Mouse (Mus musculus) liver, embryonic 11.5 days (tissue): Measurements from ENCODE around the gene Stard9. TPM values are rescaled to one million over a fixed set of nuclear protein-coding genes. Genes with fewer than 3 reads are reported as not detected.

ENCODE experiments used
- ATAC-seq: fragments of 200-750 bp; cut with Nextera tagmentation; replicated peaks from 2 replicates; pipeline ENCODE4 v1.8.0; 2017; ENCODE audit warnings: moderate number of reproducible peaks, mild to moderate bottlenecking, moderate TSS enrichment, moderate library complexity; ENCODE audit not compliant: low FRiP score
- DNase-seq: peaks from one replicate; pipeline ENCODE4 v3.0.0-alpha.2; 2017; ENCODE audit warnings: low spot score
- H3K27ac ChIP-seq: fragments of 300-500 bp; sonication (generic); 2 replicates; pipeline ENCODE4 v1.5.1; 2014; ENCODE audit warnings: mild to moderate bottlenecking, low read depth, low read length, control low read depth
- H3K27me3 ChIP-seq: fragments of 300-500 bp; sonication (generic); replicated peaks from 2 replicates; pipeline ENCODE4 v1.6.1; 2014; ENCODE audit warnings: low read length, mixed read lengths; ENCODE audit not compliant: control insufficient read depth, insufficient read depth
- H3K36me3 ChIP-seq: fragments of 300-500 bp; sonication (generic); 2 replicates; pipeline ENCODE4 v1.6.1; 2014; ENCODE audit warnings: mild to moderate bottlenecking, low read length, moderate library complexity, mixed read lengths; ENCODE audit not compliant: control insufficient read depth, insufficient read depth
- H3K4me1 ChIP-seq: fragments of 300-500 bp; sonication (generic); replicated peaks from 2 replicates; pipeline ENCODE4 v1.6.1; 2014; ENCODE audit warnings: low read length, mixed read lengths; ENCODE audit not compliant: control insufficient read depth, insufficient read depth
- H3K4me2 ChIP-seq: fragments of 300-500 bp; sonication (generic); 2 replicates; pipeline ENCODE4 v1.6.1; 2014; ENCODE audit warnings: mild to moderate bottlenecking, control low read depth, moderate library complexity
- H3K4me3 ChIP-seq: fragments of 300-500 bp; sonication (generic); 2 replicates; pipeline ENCODE4 v1.5.1; 2014; ENCODE audit warnings: low read depth, low read length, control low read depth
- H3K9ac ChIP-seq: fragments of 300-500 bp; sonication (generic); 2 replicates; pipeline ENCODE4 v1.6.1; 2014; ENCODE audit warnings: low read depth, low read length, control low read depth
- H3K9me3 ChIP-seq: fragments of 300-500 bp; sonication (generic); 2 replicates; pipeline ENCODE4 v1.6.1; 2016; ENCODE audit warnings: low read length, inconsistent platforms, mixed read lengths; ENCODE audit not compliant: control insufficient read depth
- WGBS: fragments of 180-500 bp; shearing (Covaris S2); extraction: QIAGEN DNeasy Blood & Tissue Kit; methylation state at CpG from one replicate; pipeline ENCODE4 v1.1.7; 2014; 5-methylcytosine and 5-hydroxymethylcytosine counted together
- polyA plus RNA-seq: library from polyadenylated mRNA; unstranded; fragments of >200 nt; fragmentation: Nextera tagmentation; extraction: Ambion mirVana; gene quantifications from 2 replicates; pipeline ENCODE4 v1.2.1, GENCODE M21; 2014

The Stard9 gene
- polyA plus RNA-seq, 1 experiment from 2014 or later: 3.5 TPM

DNA sequence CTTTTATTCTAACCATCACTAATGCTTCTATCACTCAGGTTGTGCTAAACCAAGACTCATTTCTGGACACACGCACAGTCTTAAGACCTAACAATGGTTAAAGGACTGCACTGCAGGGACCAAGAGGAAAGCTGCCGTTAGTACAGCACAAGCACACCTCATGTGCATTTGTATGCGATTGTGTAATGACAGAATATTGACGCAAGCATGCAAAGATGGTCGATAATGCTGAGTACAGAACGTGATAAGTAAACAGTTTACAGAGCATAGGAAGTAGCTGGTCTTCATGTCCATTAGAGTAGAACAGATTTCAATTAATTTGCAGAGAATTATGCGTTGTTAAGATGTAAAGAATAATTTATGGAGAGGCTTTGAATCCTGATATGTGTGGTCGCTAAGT lies 11.9 kb downstream of the Stard9 start:
- Histone ChIP-seq H3K4me2 (no peak overlapping the region), H3K4me1 (no peaks in the 10 kb centered on the region), H3K4me3 (no peak overlapping the region), H3K9ac (no peak overlapping the region), H3K36me3 (no peaks in the 10 kb centered on the region), H3K9me3 (no peaks in the 10 kb centered on the region), H3K27me3 (no peaks in the 10 kb centered on the region), H3K27ac (no peak overlapping the region)
- no peak for DNase-seq
- WGBS: 84% methylated on average over 8 of the region's 8 CpGs
- ATAC-seq: no peak

DNA sequence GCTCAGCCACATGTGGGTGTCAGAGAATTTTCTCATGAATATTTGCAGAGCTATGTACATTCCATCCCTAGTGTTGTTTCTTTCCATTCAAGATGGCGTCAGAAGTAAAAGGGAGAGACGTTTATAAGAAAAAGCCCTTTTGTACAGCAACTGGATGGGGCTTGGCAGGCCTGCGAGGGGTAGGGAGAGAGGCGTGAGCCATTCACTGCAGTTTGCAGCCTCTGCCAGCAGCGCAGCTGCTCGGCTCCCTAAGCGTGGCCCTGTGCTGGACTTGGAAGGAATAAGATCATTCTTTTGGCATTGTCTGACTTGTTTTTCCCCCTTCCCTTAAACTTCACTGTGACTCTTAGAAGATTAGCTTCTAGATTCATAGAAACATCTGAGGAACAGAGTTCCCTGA lies 14.9 kb downstream of the Stard9 start:
- Histone ChIP-seq H3K36me3 (no peaks in the 10 kb centered on the region), H3K27me3 (no peaks in the 10 kb centered on the region), H3K9ac (no peak overlapping the region), H3K4me1 (no peaks in the 10 kb centered on the region), H3K27ac (no peak overlapping the region), H3K9me3 (no peaks in the 10 kb centered on the region), H3K4me3 (no peak overlapping the region), H3K4me2 (no peak overlapping the region)
- WGBS: 86% methylated on average over 7 of the region's 7 CpGs
- DNase-seq (no peak), ATAC-seq (no peak)

DNA sequence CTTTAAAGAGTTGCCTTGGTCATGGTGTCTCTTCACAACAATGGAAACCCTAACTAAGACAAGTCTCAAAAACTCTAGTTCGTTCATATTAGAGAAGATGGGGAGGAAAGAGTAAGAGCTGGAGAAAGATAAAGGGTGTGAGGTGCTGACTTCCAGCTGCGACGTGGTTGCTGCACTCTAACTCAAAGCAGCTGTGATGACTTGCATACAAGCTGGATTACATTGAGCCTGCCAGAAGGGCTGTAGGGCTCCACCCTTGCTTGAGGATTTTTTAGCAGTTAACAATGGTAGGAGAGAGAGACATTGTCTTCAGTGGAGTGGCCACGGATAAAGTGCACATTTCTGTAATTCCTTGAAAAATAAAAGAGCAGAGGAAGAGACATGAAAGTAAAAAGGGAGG lies 17.9 kb downstream of the Stard9 start:
- WGBS: 56% methylated on average over 4 of the region's 4 CpGs
- DNase-seq: no peak
- Histone ChIP-seq H3K36me3 (no peaks in the 10 kb centered on the region), H3K27ac (no peak overlapping the region), H3K4me2 (no peak overlapping the region), H3K4me3 (no peak overlapping the region), H3K27me3 (no peaks in the 10 kb centered on the region), H3K9ac (no peak overlapping the region), H3K9me3 (no peaks in the 10 kb centered on the region), H3K4me1 (no peaks in the 10 kb centered on the region)
- no peak for ATAC-seq

DNA sequence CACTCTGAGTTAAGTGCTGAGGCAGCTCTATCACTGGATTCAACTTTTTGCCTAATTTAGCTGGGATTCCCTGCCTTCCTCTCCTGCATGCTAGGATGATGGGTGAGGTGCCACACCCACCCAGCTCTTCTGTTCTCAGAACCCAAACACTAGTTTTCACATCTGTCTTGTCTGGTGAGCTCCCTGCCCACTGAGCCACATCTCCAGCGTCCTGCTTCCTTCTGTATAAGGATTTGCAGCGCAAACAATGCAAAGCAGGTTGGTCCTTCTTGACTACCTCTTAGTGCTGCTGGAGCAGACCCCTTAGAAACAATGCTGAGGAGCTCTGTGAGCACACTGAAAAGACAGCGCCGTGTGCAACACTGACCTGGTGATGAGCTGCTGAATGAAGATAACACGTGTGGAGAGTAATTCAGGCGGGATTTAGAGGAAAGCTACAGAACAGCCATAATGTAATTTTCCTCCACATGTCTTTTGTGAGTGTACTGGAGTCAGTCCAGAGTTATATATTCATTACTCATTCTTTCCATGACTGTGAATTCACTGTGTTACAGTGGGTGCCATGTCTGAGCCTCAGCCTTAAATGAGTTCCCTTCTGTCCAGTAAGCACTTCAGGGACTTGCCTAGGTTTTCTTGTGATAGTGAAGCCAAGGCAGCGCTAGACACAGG lies 23.5 kb downstream of the Stard9 start:
- 62% methylated on average over 7 of the region's 7 CpGs for WGBS
- H3K9me3 ChIP-seq: no peaks in the 10 kb centered on the region
- no peak overlapping the region for H3K4me3 ChIP-seq
- H3K27ac ChIP-seq: 0 out of 2 replicates have a peak overlapping the region, but pooled peaks have one; percentile 3
- no peak overlapping the region for H3K4me2 ChIP-seq
- H3K9ac ChIP-seq: no peak overlapping the region
- H3K4me1 ChIP-seq: peaks cover 17% of the 10 kb centered on the region
- ATAC-seq: no peak
- no peak for DNase-seq
- no peaks in the 10 kb centered on the region for H3K36me3 ChIP-seq
- no peaks in the 10 kb centered on the region for H3K27me3 ChIP-seq

DNA sequence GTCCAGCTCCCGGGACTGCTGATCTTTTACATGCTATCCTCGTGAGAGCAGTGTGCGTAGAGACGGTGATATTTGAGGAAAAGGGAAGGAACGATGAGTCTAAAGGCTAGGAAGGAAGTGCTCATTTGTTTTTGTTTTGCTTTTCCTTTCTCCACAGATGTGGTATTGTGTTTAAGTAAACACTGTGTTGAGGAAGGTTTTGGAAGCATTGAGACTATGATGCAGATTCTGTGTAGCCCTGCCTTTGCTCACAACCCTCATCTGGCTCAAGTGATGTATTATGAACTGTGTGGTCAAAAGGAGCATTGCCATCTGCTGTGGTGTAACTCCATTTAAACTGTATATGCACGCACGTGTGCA lies 24.0 kb downstream of the Stard9 start:
- Histone ChIP-seq H3K4me3 (no peak overlapping the region), H3K9me3 (no peaks in the 10 kb centered on the region), H3K27me3 (no peaks in the 10 kb centered on the region), H3K9ac (no peak overlapping the region), H3K4me2 (no peak overlapping the region), H3K36me3 (no peaks in the 10 kb centered on the region), H3K4me1 (peaks cover 17% of the 10 kb centered on the region), H3K27ac (no peak overlapping the region)
- WGBS: 66% methylated on average over 7 of the region's 7 CpGs
- no peak for ATAC-seq
- no peak for DNase-seq

DNA sequence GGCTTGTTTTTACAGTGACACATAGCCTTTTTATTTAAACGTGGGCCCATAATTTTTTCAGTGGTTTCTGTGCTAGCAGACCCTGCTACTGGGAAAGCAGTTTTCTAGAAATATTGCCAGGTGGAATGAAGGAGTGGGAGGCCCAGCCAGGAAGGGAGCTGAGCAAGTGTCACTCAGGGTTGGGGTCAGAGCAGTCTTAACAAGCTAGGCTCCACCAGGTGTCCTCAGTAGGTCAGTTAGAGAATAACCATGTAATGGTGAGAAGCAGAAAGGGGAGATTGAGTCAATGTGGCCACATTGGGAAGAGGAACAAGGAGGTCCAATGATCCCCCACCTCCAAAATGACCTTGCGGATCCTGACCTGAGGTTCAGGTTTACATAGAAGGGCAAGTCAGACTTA lies 25.8 kb downstream of the Stard9 start:
- H3K4me3 ChIP-seq: no peak overlapping the region
- no peaks in the 10 kb centered on the region for H3K9me3 ChIP-seq
- no peak for DNase-seq
- H3K36me3 ChIP-seq: no peaks in the 10 kb centered on the region
- H3K4me1 ChIP-seq: peaks cover 30% of the 10 kb centered on the region
- 74% methylated on average over 2 of the region's 2 CpGs for WGBS
- H3K27ac ChIP-seq: no peak overlapping the region
- H3K27me3 ChIP-seq: no peaks in the 10 kb centered on the region
- no peak overlapping the region for H3K9ac ChIP-seq
- no peak overlapping the region for H3K4me2 ChIP-seq
- ATAC-seq: no peak

DNA sequence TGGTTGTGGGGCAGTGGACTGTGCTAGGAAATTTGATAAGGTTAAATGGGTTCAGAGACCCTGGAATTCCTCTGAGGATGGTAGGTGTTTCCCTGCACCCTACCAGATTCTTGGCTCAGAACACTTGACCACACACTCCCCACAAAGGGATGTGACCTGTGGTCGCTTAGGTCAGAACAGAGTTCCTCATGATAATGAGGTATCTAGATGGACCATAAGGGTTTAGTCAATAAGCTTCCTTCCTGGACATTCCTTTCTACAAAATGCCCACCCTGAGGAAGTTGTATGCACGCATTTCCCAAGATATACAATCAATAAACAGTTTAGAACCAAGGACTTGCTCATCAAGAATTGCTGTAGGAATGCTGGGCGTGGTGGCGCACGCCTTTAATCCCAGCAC lies 27.0 kb downstream of the Stard9 start:
- H3K4me1 ChIP-seq: peaks cover 39% of the 10 kb centered on the region
- H3K36me3 ChIP-seq: no peaks in the 10 kb centered on the region
- ATAC-seq (no peak), DNase-seq (no peak)
- no peak overlapping the region for H3K4me3 ChIP-seq
- no peaks in the 10 kb centered on the region for H3K9me3 ChIP-seq
- WGBS: 73% methylated on average over 5 of the region's 5 CpGs
- H3K27me3 ChIP-seq: no peaks in the 10 kb centered on the region
- H3K27ac ChIP-seq: no peak overlapping the region
- H3K4me2 ChIP-seq: no peak overlapping the region
- H3K9ac ChIP-seq: no peak overlapping the region

DNA sequence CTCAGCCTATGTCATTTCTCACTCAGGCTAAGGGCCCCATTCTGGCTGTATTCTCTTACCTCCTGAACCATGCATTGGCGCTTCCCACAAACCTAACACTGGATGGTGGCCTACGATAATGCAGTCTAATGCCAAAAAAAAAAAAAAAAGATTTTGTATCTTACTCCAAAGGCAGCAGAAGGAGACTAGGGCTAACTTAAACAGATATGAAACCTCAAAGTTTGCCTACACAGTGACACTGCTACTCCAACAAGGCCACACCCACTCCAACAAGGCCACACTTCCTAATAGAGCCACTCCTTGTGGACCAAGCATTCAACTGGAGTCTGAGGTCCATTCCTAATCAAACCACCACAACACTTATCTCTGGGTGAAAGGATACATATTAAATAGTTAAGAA lies 27.8 kb downstream of the Stard9 start:
- ATAC-seq (peak; percentile 69), DNase-seq (no peak)
- Histone ChIP-seq H3K4me2 (peak overlapping the region; percentile 22; the same call in 1 of the 2 replicates), H3K9me3 (no peaks in the 10 kb centered on the region), H3K4me3 (no peak overlapping the region), H3K27ac (peak overlapping the region; percentile 32; the same call in 1 of the 2 replicates), H3K9ac (no peak overlapping the region), H3K4me1 (peaks cover 46% of the 10 kb centered on the region), H3K27me3 (no peaks in the 10 kb centered on the region), H3K36me3 (no peaks in the 10 kb centered on the region)
- 55% methylated on average over 2 of the region's 2 CpGs for WGBS

DNA sequence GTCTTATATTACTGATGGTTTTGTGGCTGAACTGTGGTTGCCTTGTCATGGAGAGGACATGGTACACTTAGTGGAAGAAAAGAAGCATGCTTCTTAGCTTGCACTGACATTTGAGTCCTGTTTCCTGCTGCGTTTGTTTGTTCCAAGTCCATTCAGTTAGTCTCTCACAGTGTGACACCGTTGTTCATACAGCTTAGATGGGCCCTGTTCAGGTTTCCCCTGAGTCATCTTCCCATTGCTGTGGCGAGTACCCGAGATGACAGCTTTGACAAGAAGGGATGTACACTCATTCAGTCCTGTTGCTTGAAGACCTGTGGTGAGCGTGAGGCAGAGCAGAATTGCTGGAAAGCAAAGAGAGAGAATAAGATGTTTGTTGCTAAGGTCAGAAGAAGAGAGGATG lies 29.6 kb downstream of the Stard9 start:
- DNase-seq: no peak
- H3K4me1 ChIP-seq: peaks cover 43% of the 10 kb centered on the region
- WGBS: 55% methylated on average over 5 of the region's 5 CpGs

More for the DNA sequence above, 29.6 kb downstream of the Stard9 start:
- Histone ChIP-seq H3K36me3 (no peaks in the 10 kb centered on the region), H3K27ac (no peak overlapping the region; the same call in 1 of the 2 replicates), H3K27me3 (no peaks in the 10 kb centered on the region), H3K4me2 (no peak overlapping the region), H3K4me3 (no peak overlapping the region), H3K9ac (no peak overlapping the region), H3K9me3 (no peaks in the 10 kb centered on the region)
- ATAC-seq: no peak
